Mouse (Mus musculus) monocyte, adult 5-6 weeks (primary cell): ENCODE results near the gene Nmb. TPM values are rescaled to one million over a fixed set of nuclear protein-coding genes. Genes with fewer than 3 reads are reported as not detected.

Source experiments
- ATAC-seq: fragments of 153-309, 156-312 bp; replicated peaks from 2 replicates; pipeline ENCODE4 v1.8.0; 2017; ENCODE audit warnings: mild to moderate bottlenecking; ENCODE audit not compliant: low TSS enrichment, insufficient number of reproducible peaks, severe bottlenecking, poor library complexity, low FRiP score
- total RNA-seq: library from RNA; stranded (forward); fragments of 200-1000, 200-491, 200-594 nt; gene quantifications from 3 replicates; pipeline ENCODE4 v1.2.3, GENCODE M21; 2017

Gene Nmb
- total RNA-seq, 1 experiment from 2014 or later: 7.3 TPM

GRCm38 (mm10) chr7:80865521-80865920 is 39.4 kb downstream of the Nmb start:
- no peak for ATAC-seq

GRCm38 (mm10) chr7:80864831-80865230 is 40.0 kb downstream of the Nmb start:
- peak; percentile 23; the same call in 1 of the 2 replicates for ATAC-seq

- ATAC-seq: no peak
These were observed 40.7 kb downstream of the Nmb start for GRCm38 (mm10) chr7:80864151-80864550.

- ATAC-seq: no peak
These were observed 41.4 kb downstream of the Nmb start for GRCm38 (mm10) chr7:80863520-80863919.

GRCm38 (mm10) chr7:80862475-80862874 is 42.4 kb downstream of the Nmb start:
- no peak for ATAC-seq

- ATAC-seq: peak; percentile 92
These were observed 44.1 kb downstream of the Nmb start, which contains the start of gene Zscan2 for GRCm38 (mm10) chr7:80860729-80861274. TSS of gene Zscan2 (plus strand) at chr7:80860920.

GRCm38 (mm10) chr7:80860227-80860626 is 44.6 kb downstream of the Nmb start:
- peak; percentile 40 for ATAC-seq

GRCm38 (mm10) chr7:80857181-80857580 is 47.7 kb downstream of the Nmb start:
- ATAC-seq: peak; percentile 70

- no peak for ATAC-seq
These were observed 49.6 kb downstream of the Nmb start for GRCm38 (mm10) chr7:80855316-80855715.

GRCm38 (mm10) chr7:80853218-80853617 is 51.7 kb downstream of the Nmb start:
- ATAC-seq: no peak

Other genes starting within 250 kb of the Nmb start
- 15.6 to 23.1 TPM (median 18.1 TPM) in 3 replicates for gene Crtc3, start 216.2 kb downstream of the Nmb start, total RNA-seq
- 598 to 656 TPM (median 610 TPM) in 3 replicates for gene Iqgap1, start 79.1 kb downstream of the Nmb start, total RNA-seq
- gene Zscan2, start 44.2 kb downstream of the Nmb start, total RNA-seq: 6.9 to 12.1 TPM (median 9.2 TPM) in 3 replicates
- 6.9 to 25.2 TPM (median 10.8 TPM) in 3 replicates for gene Wdr73, start 3.8 kb downstream of the Nmb start, total RNA-seq
- 316 to 442 TPM (median 424 TPM) in 3 replicates for gene Sec11a, start 42.7 kb upstream of the Nmb start, total RNA-seq
- 24.9 to 45.0 TPM (median 31.7 TPM) in 3 replicates for gene Zfp592, start 88.6 kb upstream of the Nmb start, total RNA-seq
- gene Alpk3, start 152.5 kb upstream of the Nmb start, total RNA-seq: 0.10 TPM in 1 of 3 replicates, not detected in the others
- gene Slc28a1, start 209.7 kb upstream of the Nmb start, total RNA-seq: not detected in 3 replicates